Mouse (Mus musculus) liver (tissue): ENCODE measurements around the gene Cry2.
"Not testable (repeated sequence)": the region's sequence is repeated elsewhere in the genome, so short reads cannot be mapped to it uniquely, and the experiment has no call there.

Experiments used
- DNase-seq: peaks from one replicate; pipeline ENCODE4 v3.0.0-alpha.2; 2020; ENCODE audit warnings: mixed read lengths

The Cry2 gene

DNA sequence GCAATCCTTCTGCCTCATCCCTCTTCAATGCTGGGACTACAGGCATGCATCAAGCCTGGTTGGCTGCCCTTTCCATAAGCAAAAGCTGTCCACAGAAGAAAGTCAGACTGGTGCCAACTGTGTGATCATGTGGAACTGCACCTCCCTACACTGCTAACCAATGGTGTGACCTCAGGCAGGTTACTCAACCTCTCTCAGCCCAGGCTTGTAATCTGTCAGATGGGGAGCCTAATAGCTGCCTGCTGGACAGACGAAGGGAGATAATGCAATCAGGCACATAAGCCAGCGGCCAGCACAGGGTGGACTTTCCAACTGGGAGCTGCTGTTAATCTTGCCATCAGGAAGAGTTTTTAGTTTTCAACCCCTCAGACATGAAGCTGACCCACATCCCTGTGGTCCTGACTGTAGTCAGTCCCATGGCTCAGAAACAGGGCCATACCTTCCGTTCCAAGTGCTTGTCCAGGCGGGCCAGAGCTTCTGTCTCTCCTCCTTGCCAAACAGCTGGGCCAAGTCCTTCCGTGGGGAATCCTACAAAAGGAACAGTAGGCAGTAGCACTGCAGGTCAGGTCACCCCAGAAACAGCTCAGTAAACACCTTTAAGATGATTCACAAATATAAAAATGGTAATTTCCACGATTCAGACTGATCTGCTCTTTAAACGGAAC, 12.0 kb downstream of the Cry2 start:
- no peak for DNase-seq

- no peak for DNase-seq
Observed at GRCm38 (mm10) chr2:92411705-92412104, 22.1 kb downstream of the Cry2 start.

GRCm38 (mm10) chr2:92408309-92409045, 25.4 kb downstream of the Cry2 start:
- DNase-seq, result no peak

- no peak for DNase-seq
Observed at GRCm38 (mm10) chr2:92405687-92406086, 28.2 kb downstream of the Cry2 start.

GRCm38 (mm10) chr2:92404737-92405136, 29.1 kb downstream of the Cry2 start:
- no peak for DNase-seq

DNA sequence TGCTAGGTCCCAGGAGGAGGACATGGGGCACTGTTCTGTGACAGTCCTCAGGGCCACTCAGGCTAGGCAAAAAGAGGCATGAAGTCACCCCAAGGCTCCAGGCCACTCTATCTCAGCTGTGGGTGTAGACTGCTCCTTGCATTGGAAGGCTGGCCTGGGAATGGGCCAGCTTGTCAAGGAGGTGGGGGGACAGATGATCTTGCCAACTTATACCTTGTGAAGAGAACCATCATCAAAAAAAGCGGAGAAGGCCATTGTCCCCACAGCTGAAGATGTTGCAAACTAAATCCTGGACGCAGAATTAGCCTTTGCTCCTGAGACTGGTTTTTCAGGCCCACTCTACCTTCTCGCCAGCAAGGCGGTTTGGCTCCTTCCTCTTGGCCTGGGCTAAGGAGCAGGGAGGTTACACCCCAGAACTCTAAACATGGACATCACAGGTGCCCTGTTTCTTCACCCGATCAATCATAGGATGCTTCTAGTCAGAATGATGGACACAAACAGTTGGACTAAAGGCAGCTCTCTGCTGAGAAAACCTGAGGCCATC, 30.0 kb downstream of the Cry2 start:
- DNase-seq, result no peak

GRCm38 (mm10) chr2:92402591-92403326, 31.1 kb downstream of the Cry2 start:
- no peak for DNase-seq

- peak; percentile 23 for DNase-seq
Observed at GRCm38 (mm10) chr2:92401091-92401561, 32.7 kb downstream of the Cry2 start, which contains the start of gene Mapk8ip1. Gene Mapk8ip1, minus strand, starts transcription at chr2:92401263.

DNA sequence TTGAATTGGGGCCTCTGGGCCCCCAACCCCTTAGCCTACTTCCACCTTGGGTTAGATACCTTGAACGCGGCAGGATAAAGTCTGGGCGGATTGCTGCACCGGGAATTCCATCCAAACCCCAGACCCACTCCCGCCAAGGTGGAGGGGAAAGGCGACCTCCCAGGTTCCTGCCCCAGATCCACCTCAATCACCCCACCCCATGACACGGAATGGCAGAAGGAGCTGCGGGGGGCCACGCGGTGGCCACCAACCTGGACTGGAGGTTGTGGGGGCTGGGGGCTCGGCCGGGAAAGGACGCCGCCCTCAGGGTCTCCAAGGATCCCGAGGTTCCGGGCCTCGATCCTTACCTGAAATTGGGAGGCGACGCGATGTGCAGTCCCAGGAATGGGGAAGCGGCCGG, 33.2 kb downstream of the Cry2 start:
- no peak for DNase-seq

GRCm38 (mm10) chr2:92399877-92400276, 34.0 kb downstream of the Cry2 start:
- not testable (repeated sequence) for DNase-seq

DNA sequence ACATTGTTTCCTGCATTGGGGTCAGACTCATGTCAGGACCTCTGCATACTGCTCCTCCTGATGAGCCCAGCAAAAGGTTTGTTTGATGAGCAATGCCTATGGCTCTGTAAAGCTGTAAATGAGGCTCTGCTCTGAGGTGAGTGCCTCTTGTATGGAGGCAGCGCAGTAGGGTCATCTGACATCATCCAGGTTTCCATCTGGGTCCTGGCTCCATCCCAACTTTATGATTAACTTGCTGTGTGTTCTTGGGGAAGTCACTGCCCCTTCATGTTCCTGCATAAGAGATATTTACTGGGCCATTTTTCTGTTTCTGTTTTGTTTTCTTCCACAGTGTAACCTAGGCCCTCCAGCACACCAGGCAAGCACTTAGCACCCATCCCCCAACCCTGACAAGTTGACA, 36.4 kb downstream of the Cry2 start:
- no peak for DNase-seq

DNA sequence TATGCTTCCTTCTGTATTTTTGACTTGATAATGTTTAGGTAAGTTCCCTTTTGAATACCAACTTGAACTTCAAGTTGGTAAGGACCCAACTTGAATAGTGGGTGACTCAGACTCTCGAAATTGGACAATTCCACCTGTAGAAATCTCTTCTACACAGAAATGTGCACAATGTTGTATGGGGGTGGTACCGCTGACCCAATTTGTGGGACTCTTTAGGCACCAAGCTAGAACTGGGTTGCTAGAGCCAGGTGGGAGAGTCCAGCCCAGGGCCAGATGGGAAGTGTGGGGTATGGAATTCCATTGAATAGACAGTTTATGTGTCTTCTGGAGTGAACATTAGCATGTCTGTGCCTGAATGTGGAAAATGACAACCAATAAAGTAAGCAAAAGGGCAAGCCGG, 38.3 kb downstream of the Cry2 start:
- no peak for DNase-seq

DNA sequence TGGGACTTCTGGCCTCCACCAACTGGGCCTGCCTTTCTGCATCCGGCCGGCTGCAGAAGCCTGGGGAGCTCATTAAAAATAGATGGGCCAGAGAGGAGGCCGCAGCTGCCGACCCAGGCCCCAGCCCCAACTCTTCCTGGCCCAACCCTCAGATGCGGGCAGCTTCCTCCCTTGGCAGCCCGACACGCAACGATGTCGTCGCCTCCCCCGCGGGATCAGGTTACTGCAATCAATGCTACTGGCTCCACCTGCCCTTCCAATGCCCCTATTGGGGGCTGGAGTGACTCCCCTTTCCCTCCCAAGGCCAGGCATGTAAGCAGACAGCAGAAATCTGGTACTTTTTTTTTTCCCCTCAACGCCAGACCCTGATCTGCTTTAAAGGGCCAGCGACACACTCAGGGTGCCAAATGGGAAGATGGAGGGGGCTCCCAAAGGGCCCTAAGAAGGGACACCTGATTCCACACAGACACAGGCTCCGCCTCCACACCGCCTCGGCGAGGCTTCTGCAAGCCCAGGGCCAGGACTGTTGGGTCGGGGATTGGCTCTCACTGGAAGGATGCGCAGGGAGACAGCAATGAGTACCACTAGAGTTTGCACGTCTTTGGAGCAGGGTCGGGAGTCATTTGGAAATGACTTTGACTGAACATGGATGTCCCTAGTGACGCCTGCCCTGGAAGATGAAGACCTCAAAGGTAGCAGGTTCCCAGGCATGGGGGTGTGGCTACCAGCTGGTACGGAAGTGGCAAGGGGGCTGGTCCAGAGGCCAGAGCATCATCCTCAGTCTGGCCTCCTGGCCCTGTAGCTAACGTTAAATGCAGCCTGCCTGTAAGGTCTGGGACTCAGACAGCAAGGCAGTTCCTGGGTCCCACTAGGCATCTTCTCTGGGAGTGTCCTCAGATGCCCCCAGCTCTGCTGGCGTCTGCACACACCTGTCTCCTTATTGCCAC, 41.3 kb downstream of the Cry2 start:
- peak; percentile 46 for DNase-seq

- no peak for DNase-seq
Observed at GRCm38 (mm10) chr2:92391703-92392317, 42.0 kb downstream of the Cry2 start.

DNA sequence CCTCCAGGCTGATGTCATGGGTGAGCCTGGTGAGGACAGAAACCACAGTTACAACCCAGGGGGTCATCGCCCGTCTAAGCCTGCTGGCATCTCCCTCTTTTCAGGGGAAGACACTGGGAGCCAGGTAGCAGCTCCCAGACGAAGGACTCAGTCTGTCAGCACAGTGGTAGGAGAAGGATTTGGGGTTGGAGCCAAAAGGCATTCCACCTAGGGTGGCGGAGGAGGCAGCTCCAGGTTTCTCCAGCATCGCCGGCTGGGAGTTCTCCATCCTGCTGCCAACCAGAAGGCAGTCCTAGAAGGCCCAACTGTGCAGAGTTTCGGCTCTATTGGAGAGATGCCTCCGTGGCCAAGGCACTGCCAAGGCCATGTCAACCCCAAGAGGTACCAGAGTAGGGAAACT, 42.7 kb downstream of the Cry2 start:
- no peak for DNase-seq

DNA sequence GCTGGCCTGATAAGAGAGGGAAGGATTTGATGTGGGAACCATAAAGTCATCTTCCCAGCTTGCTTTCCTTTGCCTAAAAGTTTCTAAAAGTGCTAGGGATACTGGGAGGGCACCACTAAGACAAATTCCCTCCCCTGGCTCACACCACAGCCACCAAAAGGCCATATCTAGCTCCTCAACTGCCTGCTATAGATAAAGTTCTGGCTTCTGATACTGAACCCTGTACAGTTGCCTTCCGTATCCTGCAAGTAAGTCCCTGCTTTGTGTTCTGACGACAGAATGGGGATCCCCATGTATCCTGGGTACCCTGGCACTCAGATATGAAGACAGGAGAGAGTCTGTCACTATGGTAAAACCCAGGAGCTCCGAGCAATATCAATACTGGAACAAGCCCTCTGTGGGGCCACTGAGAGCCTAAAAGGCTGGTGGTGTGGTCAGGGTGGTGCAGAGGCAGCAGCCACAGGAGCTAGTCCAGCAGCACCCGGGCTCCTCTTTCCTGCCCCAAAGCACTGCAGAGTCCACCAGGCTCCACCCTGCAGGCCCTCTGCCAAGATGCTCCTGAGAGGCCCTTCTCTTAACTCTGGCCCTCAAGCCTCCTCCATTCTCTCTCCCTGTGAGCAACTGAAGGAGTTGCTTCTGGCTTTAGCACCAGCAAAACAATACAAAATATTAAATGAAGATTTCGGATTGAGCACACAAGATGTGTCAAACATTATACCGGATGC, 43.5 kb downstream of the Cry2 start:
- DNase-seq, result no peak

- DNase-seq, result no peak
Observed at GRCm38 (mm10) chr2:92389645-92390044, 44.2 kb downstream of the Cry2 start.

DNA sequence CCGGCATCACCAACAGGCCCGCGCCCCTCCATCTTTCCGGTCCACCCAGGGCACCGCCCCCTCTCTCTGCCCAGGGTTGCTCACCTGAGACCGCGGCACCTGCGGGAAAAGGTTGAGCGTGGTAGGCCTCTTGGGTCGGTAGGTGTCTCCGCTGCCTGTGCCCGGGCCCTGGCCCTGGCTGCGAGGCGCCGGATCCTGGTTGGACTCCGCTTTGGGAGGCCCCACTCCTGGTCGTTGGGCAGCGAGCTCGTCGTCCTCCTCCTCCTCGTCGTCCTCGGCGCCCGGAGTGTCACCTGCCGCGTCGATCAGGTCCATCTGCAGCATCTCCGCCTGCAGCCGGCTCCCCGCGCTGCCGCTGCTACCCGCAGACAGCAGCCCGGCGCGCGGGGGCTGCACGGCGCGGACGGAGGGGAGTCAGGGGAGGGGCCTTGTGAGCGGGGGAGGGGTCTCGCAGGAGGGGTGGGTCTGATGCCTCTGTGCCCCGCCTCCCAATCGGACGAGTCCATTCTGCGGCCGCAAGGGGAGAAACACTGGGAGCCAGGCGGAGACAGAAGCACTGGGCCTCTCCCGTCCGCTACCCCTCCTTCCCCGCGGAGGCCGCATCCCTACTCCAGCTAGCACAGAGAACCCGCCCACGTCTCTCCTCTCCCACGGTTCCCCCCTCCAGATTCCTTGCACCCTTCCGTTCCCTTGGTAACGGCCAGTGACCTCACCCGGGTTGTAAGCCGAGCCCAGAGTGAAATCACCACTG, 44.8 kb downstream of the Cry2 start:
- DNase-seq, result peak; percentile 78

DNA sequence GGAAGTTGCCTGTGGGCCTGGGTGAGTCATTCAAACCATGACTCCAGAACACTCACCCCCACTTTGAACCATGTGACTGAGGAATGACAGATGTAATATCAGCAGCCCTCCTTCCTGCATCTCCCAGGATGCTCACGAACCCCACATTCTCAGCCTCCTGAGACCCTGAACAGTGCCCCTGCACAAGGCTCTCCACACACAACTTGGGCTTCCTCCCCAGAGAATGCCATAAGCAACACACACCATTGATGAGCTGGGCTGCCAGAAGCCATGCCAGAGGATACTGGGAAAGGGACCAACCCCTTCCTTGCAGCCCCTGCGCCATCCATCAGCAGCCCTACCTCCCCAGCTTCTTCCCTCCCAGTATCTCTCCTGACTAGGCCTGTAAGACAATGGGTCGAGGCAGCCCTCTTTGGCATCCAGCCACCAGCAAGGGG, 45.7 kb downstream of the Cry2 start:
- no peak for DNase-seq

- DNase-seq, result no peak
Observed at GRCm38 (mm10) chr2:92387646-92388045, 46.2 kb downstream of the Cry2 start.
